Mouse (Mus musculus) spleen, adult 2 months (tissue): ENCODE measurements around the gene Sema4d.

Source experiments
- CTCF ChIP-seq: fragments of 200-500 bp; IDR thresholded peaks from 2 replicates; pipeline ENCODE4 v1.5.1; 2011; ENCODE audit warnings: mild to moderate bottlenecking, inconsistent platforms; ENCODE audit not compliant: insufficient read depth, insufficient read length, insufficient replicate concordance; ENCODE audit errors: extremely low read depth
- POLR2A ChIP-seq: fragments of 200-500 bp; IDR thresholded peaks from 2 replicates; pipeline ENCODE4 v1.6.1; 2011; ENCODE audit warnings: low read depth, low read length, inconsistent platforms

- TF ChIP-seq CTCF (no peak), POLR2A (no peak)
These were observed 1.9 kb downstream of the Sema4d start for GRCm38 (mm10) chr13:51791604-51792003.
